Mouse (Mus musculus) forebrain, embryonic 11.5 days (tissue): ENCODE measurements around the gene Coq10b. TPM values are rescaled to one million over a fixed set of nuclear protein-coding genes. Genes with fewer than 3 reads are reported as not detected.
A peak's percentile ranks its signal among the peaks of the same experiment; 100 is the strongest.
"Not testable (repeated sequence)": the region's sequence is repeated elsewhere in the genome, so short reads cannot be mapped to it uniquely, and the experiment has no call there.

ENCODE experiments used
- ATAC-seq: fragments of 200-750 bp; cut with Nextera tagmentation; replicated peaks from 2 replicates; pipeline ENCODE4 v1.8.0; 2017; ENCODE audit warnings: moderate TSS enrichment; ENCODE audit not compliant: low FRiP score
- DNase-seq: peaks from one replicate; pipeline ENCODE4 v3.0.0-alpha.2; 2017; ENCODE audit warnings: low spot score
- H3K27ac ChIP-seq: fragments of 300-500 bp; sonication (generic); 2 replicates; pipeline ENCODE4 v1.5.1; 2014; ENCODE audit warnings: low read depth, low read length
- H3K27me3 ChIP-seq: fragments of 300-500 bp; sonication (generic); 2 replicates; pipeline ENCODE4 v1.6.1; 2014; ENCODE audit warnings: mild to moderate bottlenecking, low read length, mixed read lengths; ENCODE audit not compliant: control insufficient read depth, insufficient read depth
- H3K36me3 ChIP-seq: fragments of 300-500 bp; sonication (generic); 2 replicates; pipeline ENCODE4 v1.6.1; 2014; ENCODE audit warnings: mild to moderate bottlenecking, low read length, moderate library complexity, mixed read lengths; ENCODE audit not compliant: control insufficient read depth, insufficient read depth
- H3K4me1 ChIP-seq: fragments of 300-500 bp; sonication (generic); replicated peaks from 2 replicates; pipeline ENCODE4 v1.6.1; 2014; ENCODE audit warnings: low read length, mixed read lengths; ENCODE audit not compliant: control insufficient read depth, insufficient read depth
- H3K4me2 ChIP-seq: fragments of 300-500 bp; sonication (generic); 2 replicates; pipeline ENCODE4 v1.6.1; 2014; ENCODE audit warnings: low read depth, mild to moderate bottlenecking, low read length, moderate library complexity, mixed read lengths; ENCODE audit not compliant: severe bottlenecking
- H3K4me3 ChIP-seq: fragments of 300-500 bp; sonication (generic); 2 replicates; pipeline ENCODE4 v1.5.1; 2014; ENCODE audit warnings: low read depth, low read length
- H3K9ac ChIP-seq: fragments of 300-500 bp; sonication (generic); 2 replicates; pipeline ENCODE4 v1.6.1; 2014; ENCODE audit warnings: low read length
- H3K9me3 ChIP-seq: fragments of 300-500 bp; sonication (generic); 2 replicates; pipeline ENCODE4 v1.6.1; 2016; ENCODE audit warnings: low read length, mixed read lengths; ENCODE audit not compliant: control insufficient read depth
- WGBS: fragments of 180-500 bp; shearing (Covaris S2); extraction: QIAGEN DNeasy Blood & Tissue Kit; methylation state at CpG from one replicate; pipeline ENCODE4 v1.1.7; 2014; 5-methylcytosine and 5-hydroxymethylcytosine counted together
- polyA plus RNA-seq: library from polyadenylated mRNA; unstranded; fragments of >200 nt; fragmentation: Nextera tagmentation; extraction: Ambion mirVana; gene quantifications from 2 replicates; pipeline ENCODE4 v1.2.1, GENCODE M21; 2014

Gene Coq10b
- polyA plus RNA-seq, 1 experiment from 2014 or later: 32.9 TPM

DNA sequence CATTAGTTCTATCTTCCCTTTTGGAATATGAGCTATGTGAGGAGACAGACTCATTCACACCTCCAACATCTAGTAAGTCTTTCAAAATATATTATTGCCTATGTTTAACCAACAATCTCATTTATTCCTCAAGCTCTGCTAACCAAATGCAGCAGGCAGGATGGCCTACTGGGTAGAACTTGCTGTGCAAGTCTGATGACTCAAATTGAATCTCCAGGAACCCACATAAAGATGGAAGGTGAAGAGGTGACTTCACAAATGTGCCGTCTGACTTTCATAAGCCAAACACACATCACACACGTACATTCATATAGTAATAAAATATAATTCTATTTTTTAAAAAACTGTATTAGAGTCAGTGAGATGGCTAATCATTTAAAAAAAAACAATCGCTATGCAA is 899 bp upstream of the Coq10b start:
- WGBS: 83% methylated on average over 3 of the region's 3 CpGs
- no peak overlapping the region for H3K4me3 ChIP-seq
- H3K4me1 ChIP-seq: peaks cover 10% of the 10 kb centered on the region
- no peak for DNase-seq
- H3K36me3 ChIP-seq: no peaks in the 10 kb centered on the region
- no peaks in the 10 kb centered on the region for H3K9me3 ChIP-seq
- no peak for ATAC-seq
- H3K4me2 ChIP-seq: peak overlapping the region; percentile 92; the same call in 1 of the 2 replicates
- no peak overlapping the region for H3K9ac ChIP-seq
- H3K27ac ChIP-seq: no peak overlapping the region
- no peaks in the 10 kb centered on the region for H3K27me3 ChIP-seq

DNA sequence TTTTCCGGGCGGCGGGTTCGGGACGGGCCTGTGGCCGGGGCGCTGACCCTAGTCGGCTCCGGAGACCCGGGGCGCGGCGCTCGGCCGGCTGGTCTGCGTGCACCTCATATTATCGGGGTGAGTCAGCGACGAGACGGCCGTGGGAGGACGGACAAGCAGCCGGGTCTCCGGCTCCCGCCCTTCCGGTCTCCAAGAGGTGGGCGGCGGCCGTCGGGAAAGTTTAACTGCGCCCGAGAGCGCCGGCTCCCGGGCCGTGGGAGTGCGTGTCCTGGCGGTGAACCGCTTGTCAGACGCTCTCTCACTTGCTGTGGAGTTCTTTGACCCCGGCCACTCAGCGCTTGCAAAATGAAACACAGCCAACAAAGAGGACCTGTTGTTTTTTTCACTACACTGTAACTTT is 435 bp downstream of the Coq10b start:
- Histone ChIP-seq H3K36me3 (no peaks in the 10 kb centered on the region), H3K27ac (peak overlapping the region; percentile 62), H3K4me1 (peaks cover 10% of the 10 kb centered on the region), H3K4me3 (peak overlapping the region; percentile 89), H3K9me3 (no peaks in the 10 kb centered on the region), H3K27me3 (no peaks in the 10 kb centered on the region), H3K4me2 (peak overlapping the region; percentile 67), H3K9ac (peak overlapping the region; percentile 74)
- ATAC-seq (0 out of 2 replicates have a peak, but pooled peaks have one; percentile 58), DNase-seq (no peak)
- WGBS: under 1% methylated on average over 42 of the region's 42 CpGs

DNA sequence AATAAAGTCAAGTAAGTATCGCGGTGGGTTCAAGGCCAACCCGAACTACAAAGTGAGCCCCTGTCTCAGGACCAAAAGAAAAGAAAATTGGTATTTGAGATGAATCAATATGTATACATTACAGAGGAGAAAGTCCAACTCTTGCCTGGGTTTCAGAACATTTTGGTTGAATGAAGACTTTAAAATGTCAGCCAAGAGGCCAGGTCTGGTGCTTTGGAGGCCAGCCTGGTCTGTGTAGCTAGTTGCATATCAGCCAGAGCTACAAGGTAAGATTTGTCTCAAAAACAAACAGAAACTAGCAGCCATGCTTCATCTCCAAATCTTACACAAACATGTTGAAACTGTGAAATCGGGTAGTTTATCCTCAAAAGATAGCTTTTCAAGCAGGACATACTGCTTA is 1.0 kb downstream of the Coq10b start:
- no peaks in the 10 kb centered on the region for H3K36me3 ChIP-seq
- H3K4me3 ChIP-seq: peak overlapping the region; percentile 89
- whole genome bisulfite sequencing: 71% methylated on average over 4 of the region's 4 CpGs
- no peaks in the 10 kb centered on the region for H3K9me3 ChIP-seq
- H3K4me2 ChIP-seq: peak overlapping the region; percentile 67
- DNase-seq: no peak
- peak overlapping the region; percentile 74 for H3K9ac ChIP-seq
- ATAC-seq: no peak
- H3K27ac ChIP-seq: no peak overlapping the region
- H3K4me1 ChIP-seq: peaks cover 10% of the 10 kb centered on the region
- no peaks in the 10 kb centered on the region for H3K27me3 ChIP-seq

DNA sequence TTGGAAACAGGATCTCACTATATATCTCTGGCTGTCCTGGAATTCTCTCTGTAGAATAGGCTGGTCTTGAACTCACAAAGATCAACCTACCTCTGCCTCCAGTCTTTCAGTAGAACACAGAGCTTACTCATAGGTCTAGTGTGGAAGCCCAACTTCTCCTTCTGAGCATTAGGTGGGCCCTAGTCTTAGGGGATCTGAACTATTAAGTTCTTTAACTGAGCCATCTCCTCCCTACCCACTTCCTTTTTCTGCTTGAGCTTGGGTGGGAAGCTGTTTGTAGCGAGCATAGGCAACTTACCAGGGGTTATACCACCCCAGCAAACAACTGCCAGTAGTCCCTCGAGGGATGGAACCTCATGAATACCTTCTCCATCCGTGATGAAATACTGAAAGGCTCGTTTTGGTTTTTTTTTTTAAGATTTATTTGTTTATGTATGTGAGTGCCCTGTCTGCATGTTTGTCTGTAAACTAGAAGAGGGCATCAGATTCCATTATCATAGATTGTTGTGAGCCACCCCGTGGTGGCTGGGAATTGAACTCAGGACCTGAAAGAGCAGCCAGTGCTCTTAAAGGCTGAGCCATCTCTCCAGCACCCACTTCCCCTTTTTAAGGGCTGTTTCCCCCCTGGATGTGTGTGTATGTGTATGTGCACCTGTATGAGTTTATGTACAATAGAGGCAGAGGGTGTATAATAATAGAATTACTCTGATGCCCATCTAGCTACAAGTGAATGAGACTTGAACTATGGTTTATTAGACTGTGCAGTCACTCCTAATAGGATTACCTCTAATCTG is 2.9 kb downstream of the Coq10b start:
- DNase-seq (no peak), ATAC-seq (no peak)
- Histone ChIP-seq H3K27me3 (no peaks in the 10 kb centered on the region), H3K4me2 (no peak overlapping the region), H3K36me3 (no peaks in the 10 kb centered on the region), H3K4me1 (peaks cover 10% of the 10 kb centered on the region), H3K27ac (no peak overlapping the region), H3K9me3 (no peaks in the 10 kb centered on the region), H3K4me3 (no peak overlapping the region), H3K9ac (no peak overlapping the region)
- 87% methylated on average over 5 of the region's 5 CpGs for WGBS

DNA sequence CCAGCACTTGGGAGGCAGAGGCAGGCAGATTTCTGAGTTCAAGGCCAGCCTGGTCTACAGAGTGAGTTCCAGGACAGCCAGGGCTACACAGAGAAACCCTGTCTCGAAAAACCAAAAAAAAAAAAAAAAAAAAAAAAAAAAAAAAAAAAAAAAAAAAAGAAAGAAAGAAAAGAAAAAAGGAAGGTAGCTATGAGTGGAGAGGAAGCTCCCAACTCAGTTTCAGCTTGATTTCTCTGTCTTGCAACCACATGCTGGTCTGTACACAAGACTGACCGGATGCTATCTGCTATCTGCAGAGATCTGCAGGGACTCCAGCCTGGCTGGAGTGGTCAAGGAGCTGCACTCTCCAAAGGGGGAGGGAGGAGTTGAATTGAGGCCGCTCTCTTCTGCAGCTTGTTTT is 5.8 kb downstream of the Coq10b start:
- H3K36me3 ChIP-seq, H3K9ac ChIP-seq, H3K4me3 ChIP-seq, H3K27ac ChIP-seq, H3K27me3 ChIP-seq, H3K4me2 ChIP-seq, DNase-seq, H3K9me3 ChIP-seq, H3K4me1 ChIP-seq, ATAC-seq: not testable (repeated sequence)
- 83% methylated on average over 2 of the region's 3 CpGs for WGBS

DNA sequence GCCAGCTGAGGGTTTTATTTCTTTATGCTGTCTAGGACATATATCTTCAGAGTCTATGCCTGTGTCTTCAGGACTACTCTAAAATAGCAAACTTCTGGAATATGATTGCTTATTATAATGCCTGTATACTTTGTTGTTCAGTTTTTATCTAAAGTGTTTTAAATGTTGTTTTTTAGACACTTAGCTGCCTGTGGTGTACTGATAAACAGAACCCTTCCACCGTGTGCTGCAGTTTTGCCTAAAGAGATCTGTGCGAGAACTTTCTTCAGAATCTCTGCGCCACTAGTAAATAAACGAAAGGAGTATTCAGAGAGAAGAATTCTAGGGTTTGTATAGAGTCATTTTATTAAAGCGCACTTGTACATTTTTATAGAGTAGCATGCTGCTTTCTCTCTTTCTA is 8.5 kb downstream of the Coq10b start:
- ATAC-seq (no peak), DNase-seq (no peak)
- Histone ChIP-seq H3K36me3 (no peaks in the 10 kb centered on the region; the same call in 1 of the 2 replicates), H3K9ac (no peak overlapping the region), H3K4me2 (no peak overlapping the region), H3K4me1 (no peaks in the 10 kb centered on the region), H3K9me3 (no peaks in the 10 kb centered on the region), H3K27me3 (no peaks in the 10 kb centered on the region), H3K27ac (no peak overlapping the region), H3K4me3 (no peak overlapping the region)
- 92% methylated on average over 5 of the region's 5 CpGs for WGBS

DNA sequence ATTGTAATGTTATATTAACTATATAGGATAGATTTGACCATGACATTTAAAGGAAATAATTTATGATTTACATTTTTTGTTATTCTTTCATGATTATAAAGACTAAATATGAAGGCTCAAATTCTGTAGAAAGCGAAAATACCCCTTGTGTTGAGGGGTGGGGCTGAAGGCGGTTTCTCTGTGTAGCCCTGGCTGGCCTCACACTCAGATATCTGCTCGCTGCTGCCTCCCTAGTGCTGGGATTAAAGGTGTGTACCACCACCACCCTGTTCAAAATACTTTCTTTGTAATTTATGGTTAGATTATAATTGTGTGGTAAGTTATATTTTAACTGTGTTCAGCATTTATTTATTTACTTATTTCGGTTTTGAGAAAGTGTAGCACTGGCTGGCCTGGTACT is 9.2 kb downstream of the Coq10b start:
- Histone ChIP-seq H3K9ac (no peak overlapping the region), H3K27me3 (no peaks in the 10 kb centered on the region), H3K4me1 (no peaks in the 10 kb centered on the region), H3K36me3 (no peaks in the 10 kb centered on the region; the same call in 1 of the 2 replicates), H3K27ac (no peak overlapping the region), H3K9me3 (no peaks in the 10 kb centered on the region), H3K4me3 (no peak overlapping the region), H3K4me2 (no peak overlapping the region)
- no peak for ATAC-seq
- no peak for DNase-seq
- 90% methylated on average over 4 of the region's 4 CpGs for WGBS

DNA sequence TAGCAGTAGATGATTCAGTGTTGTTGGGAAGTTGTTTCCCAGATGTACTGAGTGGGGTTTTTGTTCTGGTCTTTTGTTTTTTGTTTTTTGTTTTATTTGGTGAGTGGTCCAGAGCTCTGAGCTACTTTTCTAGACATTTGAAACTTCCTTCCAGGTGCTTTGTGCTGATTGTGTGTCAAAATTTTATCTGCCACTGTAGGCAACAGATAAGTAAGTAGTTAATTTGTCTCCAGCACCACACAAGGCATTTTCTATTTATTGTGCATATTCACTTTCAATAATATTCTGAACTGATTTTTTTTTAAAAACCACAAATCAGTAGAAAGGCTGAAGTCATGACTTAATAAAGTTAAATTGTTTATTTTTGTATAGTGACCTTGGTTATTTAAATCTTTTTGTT is 19.8 kb downstream of the Coq10b start:
- DNase-seq, H3K4me3 ChIP-seq, ATAC-seq, H3K4me1 ChIP-seq, H3K9me3 ChIP-seq, H3K27ac ChIP-seq, H3K4me2 ChIP-seq, H3K9ac ChIP-seq, H3K27me3 ChIP-seq, H3K36me3 ChIP-seq: not testable (repeated sequence)

DNA sequence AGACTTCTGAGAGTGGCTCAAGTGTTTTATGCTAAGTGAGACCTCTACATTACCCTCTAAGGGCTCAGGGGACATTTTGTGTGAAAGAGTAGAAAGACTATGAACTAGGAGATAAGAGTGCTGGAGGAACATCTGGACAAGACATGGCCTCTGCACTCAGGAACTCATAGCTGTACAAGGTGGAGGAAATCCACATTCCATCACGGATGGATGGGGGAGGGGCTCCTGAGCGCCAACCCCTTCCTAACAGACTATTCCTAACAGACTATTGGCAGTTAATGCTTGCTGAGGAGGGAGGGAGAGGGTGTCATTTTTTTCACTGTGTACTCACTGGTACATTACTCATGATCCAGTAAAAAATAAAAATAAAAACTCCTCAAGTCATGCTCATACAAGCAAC is 22.2 kb downstream of the Coq10b start:
- Histone ChIP-seq H3K27ac (no peak overlapping the region), H3K36me3 (peaks cover 6% of the 10 kb centered on the region; the same call in 1 of the 2 replicates), H3K27me3 (no peaks in the 10 kb centered on the region), H3K4me3 (no peak overlapping the region), H3K9ac (no peak overlapping the region), H3K9me3 (no peaks in the 10 kb centered on the region), H3K4me1 (no peaks in the 10 kb centered on the region), H3K4me2 (no peak overlapping the region)
- WGBS: 74% methylated on average over 2 of the region's 2 CpGs
- DNase-seq: no peak
- no peak for ATAC-seq
